Mouse (Mus musculus) right cerebral cortex, postnatal 36 days (tissue): ENCODE data around the gene Clcnka.

Experiments
- DNase-seq, 2 experiments: peaks; one replicate each; pipeline ENCODE4 v3.0.0; 2022; ENCODE audit warnings: low spot score in 2 of 2, mixed read lengths in 1 of 2

Gene Clcnka

GRCm38 (mm10) chr4:141379674-141380073 lies 18.9 kb downstream of the Clcnka start:
- DNase-seq, result no peak

- no peak for DNase-seq
Measured at GRCm38 (mm10) chr4:141372426-141372825, 26.1 kb downstream of the Clcnka start.

- no peak for DNase-seq
Measured at GRCm38 (mm10) chr4:141367997-141368791, 30.3 kb downstream of the Clcnka start, which contains the start of gene Fam131c. Fam131c (plus strand) TSS chr4:141368220.

GRCm38 (mm10) chr4:141365876-141366275 lies 32.6 kb downstream of the Clcnka start:
- DNase-seq, result no peak

GRCm38 (mm10) chr4:141365126-141365525 lies 33.4 kb downstream of the Clcnka start:
- no peak for DNase-seq

GRCm38 (mm10) chr4:141362937-141363548 lies 35.5 kb downstream of the Clcnka start:
- DNase-seq, result peak; percentile 40 to 46

GRCm38 (mm10) chr4:141360846-141361245 lies 37.7 kb downstream of the Clcnka start:
- no peak for DNase-seq

GRCm38 (mm10) chr4:141359222-141359621 lies 39.3 kb downstream of the Clcnka start:
- no peak for DNase-seq

- no peak for DNase-seq
Measured at GRCm38 (mm10) chr4:141357811-141358210, 40.7 kb downstream of the Clcnka start.

- no peak for DNase-seq
Measured at GRCm38 (mm10) chr4:141353868-141354267, 44.7 kb downstream of the Clcnka start.

GRCm38 (mm10) chr4:141352986-141353385 lies 45.5 kb downstream of the Clcnka start:
- no peak for DNase-seq

- DNase-seq, result no peak
Measured at GRCm38 (mm10) chr4:141351972-141352371, 46.6 kb downstream of the Clcnka start.

GRCm38 (mm10) chr4:141350015-141350414 lies 48.5 kb downstream of the Clcnka start:
- no peak for DNase-seq

- no peak for DNase-seq
Measured at GRCm38 (mm10) chr4:141348616-141349015, 49.9 kb downstream of the Clcnka start.

GRCm38 (mm10) chr4:141347365-141347797 lies 51.1 kb downstream of the Clcnka start:
- no peak for DNase-seq

GRCm38 (mm10) chr4:141345219-141345618 lies 53.3 kb downstream of the Clcnka start:
- DNase-seq, result no peak

- DNase-seq, result no peak
Measured at GRCm38 (mm10) chr4:141343515-141343914, 55.0 kb downstream of the Clcnka start.

- DNase-seq, result no peak
Measured at GRCm38 (mm10) chr4:141341477-141341876, 57.0 kb downstream of the Clcnka start.

- DNase-seq, result no peak
Measured at GRCm38 (mm10) chr4:141338853-141339252, 59.7 kb downstream of the Clcnka start.

GRCm38 (mm10) chr4:141337986-141338385 lies 60.5 kb downstream of the Clcnka start:
- no peak for DNase-seq

GRCm38 (mm10) chr4:141336196-141336595 lies 62.3 kb downstream of the Clcnka start:
- DNase-seq, result no peak

GRCm38 (mm10) chr4:141335263-141335796 lies 63.2 kb downstream of the Clcnka start:
- no peak for DNase-seq

GRCm38 (mm10) chr4:141334695-141335094 lies 63.8 kb downstream of the Clcnka start:
- no peak for DNase-seq
